Mouse (Mus musculus) spleen, embryonic (tissue): Measurements from ENCODE around the gene Hint3.

Experiments
- CTCF ChIA-PET: fragments of 350-600 bp; sonication (Branson Sonifier 250); formaldehyde crosslinking; loops from one replicate; lab custom pipeline; 2022; lab: Charles Lee

Gene Hint3

DNA sequence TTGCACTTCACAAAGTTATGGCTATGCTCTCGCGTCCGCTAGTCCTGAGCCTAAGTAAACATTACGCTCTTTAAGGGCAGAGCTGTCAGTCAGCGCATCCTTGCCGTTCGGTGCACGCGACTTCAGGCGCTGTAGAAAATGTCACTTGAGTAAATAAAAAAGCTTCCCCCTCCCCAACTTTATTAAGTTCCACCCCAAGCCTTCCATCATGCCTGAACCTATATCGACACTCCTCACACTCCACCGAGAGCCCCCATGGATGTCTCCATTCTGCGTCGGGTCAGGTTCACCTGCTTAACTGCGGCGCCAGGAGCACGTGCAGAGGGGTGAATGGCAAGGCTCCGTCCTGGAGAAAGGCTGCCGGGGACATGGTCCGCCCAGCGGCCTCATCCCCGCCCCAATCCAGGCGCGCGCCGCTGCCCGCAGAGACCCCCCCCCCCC lies 29.3 kb downstream of the Hint3 start:
- CTCF ChIA-PET: no interaction called here

DNA sequence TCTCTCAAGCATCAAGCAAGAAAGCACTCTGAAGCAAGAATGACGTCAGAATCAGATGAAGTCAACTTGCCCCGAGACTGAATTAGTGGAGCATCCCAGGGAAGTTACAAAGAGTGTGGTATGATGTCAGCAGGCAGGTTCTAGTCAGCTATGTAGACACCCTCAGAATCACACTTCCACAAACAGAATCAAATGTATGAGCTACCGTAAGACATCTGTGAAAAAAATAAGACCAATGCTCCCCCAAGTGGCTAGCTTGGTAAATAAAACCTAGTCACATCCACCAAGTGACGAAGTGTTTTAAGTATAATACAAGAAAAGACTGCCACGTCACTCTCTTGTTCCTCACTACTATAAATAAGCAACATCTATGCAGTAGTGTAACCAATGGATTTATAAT lies 42.4 kb downstream of the Hint3 start:
- CTCF ChIA-PET: no interaction called here

DNA sequence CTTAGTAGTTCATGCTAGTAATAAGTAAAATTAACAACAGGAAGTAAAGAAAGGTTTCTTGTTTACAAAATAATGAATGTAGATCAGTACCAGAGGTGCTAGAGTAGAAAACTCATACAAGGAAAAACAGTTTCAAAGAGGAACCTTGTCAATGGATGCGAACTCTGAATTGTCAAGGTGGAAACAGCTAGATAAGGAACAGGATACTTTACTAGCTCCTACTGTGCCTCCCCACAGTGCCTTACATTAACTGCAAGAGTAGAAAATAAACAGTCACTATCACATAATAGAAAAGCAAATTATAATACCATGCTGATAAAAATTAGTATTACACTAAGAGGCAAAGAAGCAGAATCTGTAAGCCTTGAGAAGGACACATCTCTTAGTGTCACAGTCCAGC lies 43.7 kb downstream of the Hint3 start:
- CTCF ChIA-PET: no interaction called here

DNA sequence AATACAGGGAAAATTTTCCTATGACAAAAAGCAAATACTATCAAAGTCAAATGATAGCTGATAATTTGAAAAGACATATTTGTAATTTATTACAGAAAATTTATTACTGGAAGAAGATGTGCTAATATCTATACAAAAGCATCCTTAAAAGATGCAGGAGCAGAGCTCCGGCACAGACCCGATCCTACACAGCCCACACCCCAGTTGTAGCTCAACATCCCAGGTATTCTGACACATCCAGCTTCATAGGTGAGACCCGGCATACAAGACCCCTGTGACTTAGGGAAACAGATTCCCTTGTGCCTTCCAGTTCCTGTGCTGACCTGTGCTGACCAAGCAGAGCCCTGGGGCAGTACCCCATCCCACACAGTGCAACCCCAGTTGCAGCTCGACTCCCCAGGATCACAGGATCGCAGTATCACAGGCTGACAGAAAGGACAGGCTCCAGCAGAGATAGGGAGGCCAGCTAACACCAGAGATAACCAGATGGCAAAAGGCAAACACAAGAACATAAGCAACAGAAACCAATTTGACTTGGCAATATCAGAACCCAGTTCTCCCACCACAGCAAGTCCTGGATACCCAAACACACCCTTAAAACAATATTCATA lies 51.7 kb downstream of the Hint3 start:
- CTCF ChIA-PET: no interaction called here

DNA sequence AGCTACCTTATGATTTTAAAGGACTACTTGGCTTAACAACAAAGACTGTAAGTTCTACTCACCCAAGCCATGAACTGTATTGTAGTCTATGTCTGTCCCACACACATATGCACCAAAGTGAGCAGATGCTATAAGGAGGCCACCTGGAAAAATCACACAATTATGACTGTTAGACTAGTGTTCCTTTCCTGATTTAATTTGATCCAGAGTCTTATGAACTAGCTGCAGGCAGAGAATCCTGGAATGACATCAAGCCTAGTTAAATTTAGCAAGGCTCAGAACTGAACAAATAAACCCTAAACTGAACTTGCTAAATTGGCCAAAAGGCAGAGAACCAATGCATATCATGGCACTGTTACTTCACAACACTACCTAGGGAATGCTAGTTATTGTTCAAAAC lies 63.1 kb downstream of the Hint3 start:
- CTCF ChIA-PET: no interaction called here

DNA sequence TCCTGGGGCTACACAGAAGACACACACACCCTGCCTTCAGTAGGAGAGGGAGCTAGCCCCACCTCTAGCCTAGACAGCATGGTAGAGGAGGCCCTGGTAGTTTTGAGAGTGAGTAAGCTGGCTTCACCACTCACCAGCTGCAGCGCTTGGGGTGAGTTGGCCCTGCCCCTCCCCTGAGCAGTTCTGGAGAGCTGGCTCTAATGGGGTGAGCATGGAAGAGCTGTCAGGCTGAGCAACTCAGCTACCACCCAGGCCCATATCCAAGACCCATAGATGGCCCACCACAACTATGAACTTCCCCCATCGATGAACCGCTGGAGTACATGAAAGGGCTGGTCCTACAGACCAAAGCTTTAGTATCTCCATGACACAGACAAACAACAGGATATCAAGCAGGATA lies 64.8 kb downstream of the Hint3 start:
- CTCF ChIA-PET: no interaction called here
